Mouse (Mus musculus) monocyte, adult 5-6 weeks (primary cell): ENCODE measurements around the gene Ydjc. TPM values are rescaled to one million over a fixed set of nuclear protein-coding genes. Genes with fewer than 3 reads are reported as not detected.
"Not testable (repeated sequence)": the region's sequence is repeated elsewhere in the genome, so short reads cannot be mapped to it uniquely, and the experiment has no call there.

Experiments used
- ATAC-seq: fragments of 153-309, 156-312 bp; replicated peaks from 2 replicates; pipeline ENCODE4 v1.8.0; 2017; ENCODE audit warnings: mild to moderate bottlenecking; ENCODE audit not compliant: low TSS enrichment, insufficient number of reproducible peaks, severe bottlenecking, poor library complexity, low FRiP score
- total RNA-seq: library from RNA; stranded (forward); fragments of 200-1000, 200-491, 200-594 nt; gene quantifications from 3 replicates; pipeline ENCODE4 v1.2.3, GENCODE M21; 2017

Gene Ydjc
- total RNA-seq, 1 experiment from 2014 or later: 1.5 TPM

- ATAC-seq: no peak
Observed at GRCm38 (mm10) chr16:17148084-17148483, 3.7 kb downstream of the Ydjc start.

GRCm38 (mm10) chr16:17150520-17151258 is 6.3 kb downstream of the Ydjc start:
- ATAC-seq: no peak

- ATAC-seq: no peak
Observed at GRCm38 (mm10) chr16:17151874-17152273, 7.5 kb downstream of the Ydjc start.

- no peak for ATAC-seq
Observed at GRCm38 (mm10) chr16:17154346-17154745, 9.9 kb downstream of the Ydjc start.

- not testable (repeated sequence) for ATAC-seq
Observed at GRCm38 (mm10) chr16:17165478-17165877, 21.1 kb downstream of the Ydjc start.

- ATAC-seq: no peak
Observed at GRCm38 (mm10) chr16:17167179-17167578, 22.8 kb downstream of the Ydjc start.

GRCm38 (mm10) chr16:17168049-17168448 is 23.6 kb downstream of the Ydjc start:
- no peak for ATAC-seq

- ATAC-seq: no peak
Observed at GRCm38 (mm10) chr16:17175765-17176164, 31.3 kb downstream of the Ydjc start.

- peak; percentile 56 for ATAC-seq
Observed at GRCm38 (mm10) chr16:17177623-17178170, 33.3 kb downstream of the Ydjc start.

- no peak for ATAC-seq
Observed at GRCm38 (mm10) chr16:17179706-17180105, 35.3 kb downstream of the Ydjc start.

GRCm38 (mm10) chr16:17181382-17181781 is 37.0 kb downstream of the Ydjc start:
- ATAC-seq: peak; percentile 94

GRCm38 (mm10) chr16:17182136-17182535 is 37.7 kb downstream of the Ydjc start:
- ATAC-seq: no peak

GRCm38 (mm10) chr16:17183003-17183402 is 38.6 kb downstream of the Ydjc start:
- no peak for ATAC-seq

- ATAC-seq: no peak
Observed at GRCm38 (mm10) chr16:17185475-17185874, 41.1 kb downstream of the Ydjc start.

GRCm38 (mm10) chr16:17193823-17194222 is 49.4 kb downstream of the Ydjc start:
- no peak for ATAC-seq

- ATAC-seq: no peak
Observed at GRCm38 (mm10) chr16:17200121-17200952, 55.9 kb downstream of the Ydjc start.

- ATAC-seq: peak; percentile 90
Observed at GRCm38 (mm10) chr16:17200953-17201707, 56.7 kb downstream of the Ydjc start.

- ATAC-seq: no peak
Observed at GRCm38 (mm10) chr16:17201977-17202376, 57.6 kb downstream of the Ydjc start.

- ATAC-seq: no peak
Observed at GRCm38 (mm10) chr16:17202549-17202948, 58.1 kb downstream of the Ydjc start, which contains the start of gene Ube2l3. Ube2l3 (minus strand) TSS chr16:17202649.
